Mouse (Mus musculus) midbrain, embryonic 13.5 days (tissue): ENCODE data around the gene Med4. TPM values are rescaled to one million over a fixed set of nuclear protein-coding genes. Genes with fewer than 3 reads are reported as not detected.
"Not testable (repeated sequence)": the region's sequence is repeated elsewhere in the genome, so short reads cannot be mapped to it uniquely, and the experiment has no call there.

Experiments used
- ATAC-seq: fragments of 200-750 bp; cut with Nextera tagmentation; 2 replicates; pipeline ENCODE4 v1.8.0; 2017; ENCODE audit warnings: mild to moderate bottlenecking, moderate TSS enrichment, moderate library complexity
- H3K27ac ChIP-seq: fragments of 300-500 bp; sonication (generic); 2 replicates; pipeline ENCODE4 v1.5.1; 2015; ENCODE audit warnings: inconsistent platforms, mild to moderate bottlenecking, moderate library complexity
- H3K27me3 ChIP-seq: fragments of 300-500 bp; sonication (generic); 2 replicates; pipeline ENCODE4 v1.6.1; 2015; ENCODE audit warnings: mild to moderate bottlenecking, inconsistent platforms
- H3K36me3 ChIP-seq: fragments of 300-500 bp; sonication (generic); 2 replicates; pipeline ENCODE4 v1.6.1; 2015; ENCODE audit warnings: mild to moderate bottlenecking, inconsistent platforms
- H3K4me1 ChIP-seq: fragments of 300-500 bp; sonication (generic); replicated peaks from 2 replicates; pipeline ENCODE4 v1.6.1; 2015; ENCODE audit warnings: inconsistent platforms
- H3K4me2 ChIP-seq: fragments of 300-500 bp; sonication (generic); replicated peaks from 2 replicates; pipeline ENCODE4 v1.6.1; 2015; ENCODE audit warnings: moderate library complexity, mild to moderate bottlenecking, inconsistent platforms
- H3K4me3 ChIP-seq: fragments of 300-500 bp; sonication (generic); replicated peaks from 2 replicates; pipeline ENCODE4 v1.5.1; 2015; ENCODE audit warnings: mild to moderate bottlenecking, inconsistent platforms
- H3K9ac ChIP-seq: fragments of 300-500 bp; sonication (generic); replicated peaks from 2 replicates; pipeline ENCODE4 v1.6.1; 2015; ENCODE audit warnings: mild to moderate bottlenecking, inconsistent platforms
- H3K9me3 ChIP-seq: fragments of 300-500 bp; sonication (generic); 2 replicates; pipeline ENCODE4 v1.6.1; 2016; ENCODE audit warnings: mild to moderate bottlenecking, inconsistent platforms
- WGBS: fragments of 180-500 bp; shearing (Covaris S2); methylation state at CpG from one replicate; pipeline ENCODE4 v1.1.7; 2015; 5-methylcytosine and 5-hydroxymethylcytosine counted together
- polyA plus RNA-seq: library from polyadenylated mRNA; unstranded; fragments of >200 nt; fragmentation: Nextera tagmentation; extraction: Ambion mirVana; gene quantifications from 2 replicates; pipeline ENCODE4 v1.2.1, GENCODE M21; 2015

Gene Med4
- polyA plus RNA-seq, 1 experiment from 2014 or later, result 96.7 TPM

DNA sequence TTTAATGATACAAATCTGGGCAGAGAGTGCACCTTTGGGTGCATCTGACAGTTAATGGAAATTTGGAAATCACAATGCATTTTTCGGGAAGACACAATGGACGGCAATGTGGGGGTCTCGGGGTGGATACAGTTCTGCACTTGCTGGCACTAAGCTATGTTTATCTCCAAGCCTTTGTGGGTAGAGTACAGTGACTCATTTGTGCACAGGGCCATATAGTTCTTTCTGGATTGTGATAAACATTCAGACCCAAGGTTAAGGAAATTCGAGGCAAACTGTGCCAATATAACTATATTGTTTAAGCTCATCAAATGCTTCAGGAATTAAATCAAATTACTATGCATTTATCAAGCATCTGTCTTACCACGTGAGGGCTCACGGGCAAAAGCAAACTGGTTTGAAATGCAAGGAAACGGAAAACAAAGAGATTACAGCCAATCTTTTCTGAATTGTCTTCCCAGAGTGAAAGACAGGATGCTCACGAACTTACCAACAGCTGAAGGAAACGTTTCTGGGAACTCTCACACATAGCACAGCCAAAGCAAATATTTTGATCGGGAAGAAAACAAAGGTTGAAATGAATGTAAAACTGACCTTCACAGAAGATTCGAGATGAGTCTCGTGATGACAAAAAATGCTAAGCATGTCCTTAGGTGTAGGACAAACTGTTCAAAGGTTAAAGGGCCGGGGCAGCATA is 6.4 kb upstream of the Med4 start:
- no peak overlapping the region for H3K4me2 ChIP-seq

DNA sequence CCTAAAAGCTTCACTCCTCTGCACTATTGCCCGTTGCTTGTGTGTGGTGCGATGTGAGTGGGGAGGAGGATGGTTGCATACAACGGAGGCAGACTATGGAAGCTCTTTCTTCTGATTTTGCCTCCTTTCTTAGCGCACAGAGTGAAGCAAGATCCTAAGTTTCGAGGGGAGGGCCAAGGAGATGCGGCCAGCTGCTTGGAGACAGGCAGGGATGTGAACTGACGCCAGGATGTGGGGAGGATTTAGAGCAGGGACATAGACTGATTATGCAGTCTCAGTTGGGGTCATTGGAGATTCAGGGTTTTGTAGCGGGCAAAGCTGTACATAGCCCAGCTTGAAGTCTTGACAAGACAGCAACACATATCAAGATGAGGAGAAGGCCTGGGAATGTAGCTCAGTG is 3.5 kb upstream of the Med4 start:
- Histone ChIP-seq H3K27ac (no peak overlapping the region), H3K36me3 (no peaks in the 10 kb centered on the region), H3K4me1 (peaks cover 23% of the 10 kb centered on the region), H3K9me3 (no peaks in the 10 kb centered on the region), H3K9ac (no peak overlapping the region), H3K4me2 (no peak overlapping the region), H3K4me3 (no peak overlapping the region), H3K27me3 (0 out of 2 replicates have a peak, but pooled peaks cover 3% of the 10 kb centered on the region)
- WGBS, result 64% methylated on average over 8 of the region's 8 CpGs
- ATAC-seq, result no peak

More for the DNA sequence above, 6.4 kb upstream of the Med4 start:
- H3K4me1 ChIP-seq, result peaks cover 13% of the 10 kb centered on the region
- no peak overlapping the region for H3K4me3 ChIP-seq
- H3K27ac ChIP-seq, result peak overlapping the region; percentile 72
- H3K9ac ChIP-seq, result no peak overlapping the region
- H3K9me3 ChIP-seq, result no peaks in the 10 kb centered on the region
- H3K36me3 ChIP-seq, result no peaks in the 10 kb centered on the region
- 0 out of 2 replicates have a peak, but pooled peaks cover 3% of the 10 kb centered on the region for H3K27me3 ChIP-seq
- WGBS, result 60% methylated on average over 13 of the region's 13 CpGs
- ATAC-seq, result peak; percentile 81

- Histone ChIP-seq H3K36me3 (peaks cover 4% of the 10 kb centered on the region), H3K4me3 (no peak overlapping the region), H3K27me3 (0 out of 2 replicates have a peak, but pooled peaks cover 3% of the 10 kb centered on the region), H3K9me3 (no peaks in the 10 kb centered on the region), H3K4me2 (no peak overlapping the region), H3K4me1 (peaks cover 23% of the 10 kb centered on the region), H3K27ac (no peak overlapping the region), H3K9ac (no peak overlapping the region)
- ATAC-seq, result no peak
- 91% methylated on average over 15 of the region's 15 CpGs for WGBS
Measured at GRCm38 (mm10) chr14:73507200-73507599, 2.6 kb upstream of the Med4 start.

DNA sequence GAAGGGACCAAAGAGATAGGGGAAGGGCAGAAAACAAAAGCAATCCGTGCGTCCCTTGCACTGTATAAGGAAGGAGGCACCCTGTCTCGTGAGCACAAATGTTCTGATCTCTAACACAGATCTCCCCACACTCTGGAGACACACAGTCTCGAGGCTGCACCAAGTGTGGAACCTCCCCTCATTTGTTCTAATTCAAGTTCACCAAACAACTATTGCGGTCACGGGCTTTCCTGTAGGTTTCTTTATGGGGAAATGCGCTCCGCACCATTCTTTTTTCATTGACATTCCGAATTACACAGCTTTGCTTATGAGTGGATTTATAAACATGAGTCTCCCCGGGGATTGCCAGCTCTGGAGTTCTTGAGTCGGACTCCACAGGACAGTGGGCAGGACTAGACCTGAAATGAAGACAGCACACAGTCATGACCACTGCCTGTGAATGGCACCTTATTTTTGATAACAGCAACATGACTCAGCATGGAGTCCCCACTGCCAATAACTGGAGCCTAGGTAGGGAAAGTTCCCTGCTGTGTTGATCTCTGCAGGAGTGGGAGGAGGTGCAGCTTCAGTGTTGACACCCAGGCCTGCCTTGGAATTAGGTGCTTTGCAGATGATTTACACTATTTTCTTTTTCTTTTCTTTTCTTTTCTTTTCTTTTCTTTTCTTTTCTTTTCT is 2.0 kb upstream of the Med4 start:
- no peak for ATAC-seq
- Histone ChIP-seq H3K4me1 (peaks cover 23% of the 10 kb centered on the region), H3K9me3 (no peaks in the 10 kb centered on the region), H3K36me3 (peaks cover 7% of the 10 kb centered on the region), H3K4me3 (no peak overlapping the region), H3K9ac (no peak overlapping the region), H3K27me3 (0 out of 2 replicates have a peak, but pooled peaks cover 3% of the 10 kb centered on the region), H3K4me2 (no peak overlapping the region), H3K27ac (no peak overlapping the region)
- 79% methylated on average over 11 of the region's 11 CpGs for WGBS

GRCm38 (mm10) chr14:73508630-73509395 is 1.0 kb upstream of the Med4 start:
- Histone ChIP-seq H3K9ac (no peak overlapping the region), H3K4me3 (no peak overlapping the region), H3K27me3 (0 out of 2 replicates have a peak, but pooled peaks cover 3% of the 10 kb centered on the region), H3K4me1 (peaks cover 19% of the 10 kb centered on the region), H3K4me2 (no peak overlapping the region), H3K27ac (no peak overlapping the region), H3K36me3 (peaks cover 8% of the 10 kb centered on the region), H3K9me3 (no peaks in the 10 kb centered on the region)
- no peak for ATAC-seq
- WGBS, result 94% methylated on average over 6 of the region's 6 CpGs

GRCm38 (mm10) chr14:73524136-73524535 is 14.3 kb downstream of the Med4 start:
- no peaks in the 10 kb centered on the region for H3K9me3 ChIP-seq
- 74% methylated on average over 3 of the region's 3 CpGs for WGBS
- peaks cover 6% of the 10 kb centered on the region; the same call in 1 of the 2 replicates for H3K4me1 ChIP-seq
- ATAC-seq, result no peak; the same call in 1 of the 2 replicates
- no peak overlapping the region for H3K4me3 ChIP-seq
- H3K27ac ChIP-seq, result no peak overlapping the region
- H3K9ac ChIP-seq, result no peak overlapping the region
- no peaks in the 10 kb centered on the region for H3K36me3 ChIP-seq
- H3K4me2 ChIP-seq, result no peak overlapping the region
- peaks cover 6% of the 10 kb centered on the region; the same call in 1 of the 2 replicates for H3K27me3 ChIP-seq

GRCm38 (mm10) chr14:73524766-73525448 is 15.1 kb downstream of the Med4 start, which contains the start of gene Sucla2:
Gene Sucla2, plus strand, starts transcription at chr14:73525319.
- H3K4me2 ChIP-seq, result peak within 1 kb of the TSS; percentile 33

GRCm38 (mm10) chr14:73528661-73529060 is 18.8 kb downstream of the Med4 start:
- H3K4me1 ChIP-seq, H3K36me3 ChIP-seq, ATAC-seq, H3K4me2 ChIP-seq, H3K9me3 ChIP-seq, H3K9ac ChIP-seq, H3K4me3 ChIP-seq, H3K27me3 ChIP-seq, H3K27ac ChIP-seq: not testable (repeated sequence)
- 83% methylated on average over 3 of the region's 3 CpGs for WGBS

More at GRCm38 (mm10) chr14:73524766-73525448, 15.1 kb downstream of the Med4 start, which contains the start of gene Sucla2:
- Histone ChIP-seq H3K4me1 (peaks cover 6% of the 10 kb centered on the region; the same call in 1 of the 2 replicates), H3K27ac (peak within 1 kb of the TSS; percentile 90), H3K4me3 (peak within 1 kb of the TSS; percentile 47), H3K9me3 (no peaks in the 10 kb centered on the region), H3K36me3 (no peaks in the 10 kb centered on the region), H3K27me3 (peaks cover 6% of the 10 kb centered on the region; the same call in 1 of the 2 replicates), H3K9ac (peak within 1 kb of the TSS; percentile 60)
- under 1% methylated on average over 38 of the region's 41 CpGs for WGBS
- peak; percentile 100 for ATAC-seq

GRCm38 (mm10) chr14:73533755-73534465 is 24.1 kb downstream of the Med4 start:
- Histone ChIP-seq H3K4me2 (no peak overlapping the region), H3K9ac (no peak overlapping the region), H3K36me3 (no peaks in the 10 kb centered on the region), H3K4me3 (no peak overlapping the region), H3K4me1 (no peaks in the 10 kb centered on the region), H3K27ac (no peak overlapping the region), H3K27me3 (0 out of 2 replicates have a peak, but pooled peaks cover 2% of the 10 kb centered on the region), H3K9me3 (no peaks in the 10 kb centered on the region)
- 74% methylated on average over 6 of the region's 6 CpGs for WGBS
- ATAC-seq, result no peak

DNA sequence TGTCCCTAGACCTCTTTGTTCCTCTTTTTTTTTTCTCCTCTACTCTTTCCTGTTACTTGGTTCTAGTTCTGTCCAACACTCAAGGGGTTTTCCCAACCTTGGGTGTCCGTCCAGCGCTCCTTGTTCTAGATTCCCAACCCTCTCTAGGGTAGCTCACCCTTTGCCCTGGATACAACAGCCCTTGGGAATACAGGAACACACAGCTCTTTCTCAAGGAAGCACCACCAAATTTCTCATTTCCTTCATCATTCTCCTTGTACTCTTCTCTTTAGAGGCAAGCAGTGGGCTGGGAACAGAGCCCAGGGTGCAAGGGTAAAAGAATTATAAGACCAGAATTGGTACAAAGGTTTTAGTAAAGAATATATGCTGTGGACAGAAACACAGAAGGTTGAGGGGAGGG is 25.8 kb downstream of the Med4 start:
- Histone ChIP-seq H3K9me3 (no peaks in the 10 kb centered on the region), H3K4me2 (no peak overlapping the region), H3K27me3 (0 out of 2 replicates have a peak, but pooled peaks cover 2% of the 10 kb centered on the region), H3K9ac (no peak overlapping the region), H3K27ac (no peak overlapping the region), H3K4me1 (no peaks in the 10 kb centered on the region), H3K36me3 (no peaks in the 10 kb centered on the region), H3K4me3 (no peak overlapping the region)
- 88% methylated on average over 2 of the region's 2 CpGs for WGBS
- no peak for ATAC-seq

DNA sequence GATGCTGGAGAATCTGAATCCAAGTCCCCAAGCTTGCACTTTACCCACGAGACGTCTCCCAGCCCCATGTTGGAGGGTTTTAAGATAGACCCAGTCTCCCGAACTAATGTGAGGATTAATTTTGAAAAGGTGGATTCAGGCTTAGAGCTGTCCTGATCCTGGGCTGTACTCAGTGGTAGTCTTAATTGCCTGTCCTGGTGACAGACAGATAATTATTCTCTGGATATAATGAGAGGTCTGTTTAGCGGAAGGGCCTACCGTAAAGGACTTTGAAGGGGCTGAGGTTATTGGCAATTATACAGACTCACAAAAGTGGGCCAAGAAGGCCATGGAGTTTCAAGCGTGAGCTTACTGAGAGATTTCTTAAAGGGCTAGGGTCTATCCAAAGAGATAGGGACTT is 34.0 kb downstream of the Med4 start:
- H3K4me2 ChIP-seq, result no peak overlapping the region
- no peak overlapping the region for H3K4me3 ChIP-seq
- H3K9ac ChIP-seq, result no peak overlapping the region
- ATAC-seq, result no peak
- H3K27ac ChIP-seq, result no peak overlapping the region
- no peaks in the 10 kb centered on the region for H3K4me1 ChIP-seq
- H3K9me3 ChIP-seq, result no peaks in the 10 kb centered on the region
- no peaks in the 10 kb centered on the region for H3K36me3 ChIP-seq
- no peaks in the 10 kb centered on the region for H3K27me3 ChIP-seq
- WGBS, result 48% methylated on average over 6 of the region's 6 CpGs
